Mouse (Mus musculus) thymus, postnatal 25 days (tissue): ENCODE measurements around the gene Sirt1.

ENCODE experiments used
- DNase-seq: peaks from one replicate; pipeline ENCODE4 v3.0.0; 2022

The Sirt1 gene

GRCm38 (mm10) chr10:63313726-63314125 lies 67.8 kb downstream of the Sirt1 start:
- no peak for DNase-seq

GRCm38 (mm10) chr10:63308582-63309366 lies 72.7 kb downstream of the Sirt1 start:
- peak; percentile 79 for DNase-seq

- no peak for DNase-seq
Measured at GRCm38 (mm10) chr10:63302356-63302755, 79.1 kb downstream of the Sirt1 start.

GRCm38 (mm10) chr10:63282846-63283245 lies 98.7 kb downstream of the Sirt1 start:
- no peak for DNase-seq

- DNase-seq: no peak
Measured at GRCm38 (mm10) chr10:63282417-63282816, 99.1 kb downstream of the Sirt1 start.

- DNase-seq: no peak
Measured at GRCm38 (mm10) chr10:63279851-63280250, 101.7 kb downstream of the Sirt1 start.

GRCm38 (mm10) chr10:63277010-63277409 lies 104.5 kb downstream of the Sirt1 start:
- no peak for DNase-seq

GRCm38 (mm10) chr10:63272868-63273267 lies 108.6 kb downstream of the Sirt1 start:
- DNase-seq: no peak

GRCm38 (mm10) chr10:63272401-63272800 lies 109.1 kb downstream of the Sirt1 start:
- DNase-seq: no peak
